Mouse (Mus musculus) heart, embryonic 16.5 days (tissue): ENCODE data around the gene Egflam. TPM values are rescaled to one million over a fixed set of nuclear protein-coding genes. Genes with fewer than 3 reads are reported as not detected.

Experiments
- ATAC-seq: fragments of 200-750 bp; cut with Nextera tagmentation; replicated peaks from 2 replicates; pipeline ENCODE4 v1.8.0; 2017; ENCODE audit warnings: moderate number of reproducible peaks; ENCODE audit not compliant: insufficient read depth, low FRiP score; ENCODE audit errors: extremely low read depth
- H3K27ac ChIP-seq: fragments of 300-500 bp; sonication (generic); 2 replicates; pipeline ENCODE4 v1.5.1; 2014; ENCODE audit warnings: mild to moderate bottlenecking, low read length, control low read depth, moderate library complexity
- H3K27me3 ChIP-seq: fragments of 300-500 bp; sonication (generic); 2 replicates; pipeline ENCODE4 v1.6.1; 2014; ENCODE audit warnings: low read length, mixed read lengths; ENCODE audit not compliant: control insufficient read depth, insufficient read depth
- H3K36me3 ChIP-seq: fragments of 300-500 bp; sonication (generic); 2 replicates; pipeline ENCODE4 v1.6.1; 2014; ENCODE audit not compliant: control insufficient read depth, insufficient read depth
- H3K4me1 ChIP-seq: fragments of 300-500 bp; sonication (generic); 2 replicates; pipeline ENCODE4 v1.6.1; 2014; ENCODE audit warnings: low read length, mixed read lengths; ENCODE audit not compliant: control insufficient read depth, insufficient read depth
- H3K4me2 ChIP-seq: fragments of 300-500 bp; sonication (generic); 2 replicates; pipeline ENCODE4 v1.6.1; 2014; ENCODE audit warnings: low read depth, mild to moderate bottlenecking, control low read depth, low read length
- H3K4me3 ChIP-seq: fragments of 300-500 bp; sonication (generic); 2 replicates; pipeline ENCODE4 v1.5.1; 2014; ENCODE audit warnings: mild to moderate bottlenecking, control low read depth, low read length
- H3K9ac ChIP-seq: fragments of 300-500 bp; sonication (generic); 2 replicates; pipeline ENCODE4 v1.6.1; 2014; ENCODE audit warnings: low read length, control low read depth
- H3K9me3 ChIP-seq: fragments of 300-500 bp; sonication (generic); replicated peaks from 2 replicates; pipeline ENCODE4 v1.6.1; 2016; ENCODE audit warnings: low read length; ENCODE audit not compliant: control insufficient read depth
- WGBS: fragments of 180-500 bp; shearing (Covaris S2); extraction: QIAGEN DNeasy Blood & Tissue Kit; methylation state at CpG from one replicate; pipeline ENCODE4 v1.1.7; 2014; 5-methylcytosine and 5-hydroxymethylcytosine counted together
- polyA plus RNA-seq: library from polyadenylated mRNA; unstranded; fragments of >200 nt; fragmentation: Nextera tagmentation; extraction: Ambion mirVana; gene quantifications from 2 replicates; pipeline ENCODE4 v1.2.1, GENCODE M21; 2015

The Egflam gene
- polyA plus RNA-seq, 1 experiment from 2014 or later = 12.4 TPM

- Histone ChIP-seq H3K4me1 (peaks cover 10% of the 10 kb centered on the region), H3K9ac (no peak overlapping the region), H3K36me3 (peaks cover 38% of the 10 kb centered on the region), H3K4me2 (no peak overlapping the region), H3K27ac (no peak overlapping the region), H3K27me3 (no peaks in the 10 kb centered on the region), H3K4me3 (no peak overlapping the region), H3K9me3 (no peaks in the 10 kb centered on the region)
- WGBS = 74% methylated on average over 6 of the region's 6 CpGs
- ATAC-seq = no peak
Measured at GRCm38 (mm10) chr15:7163851-7164250, 234.3 kb downstream of the Egflam start.

DNA sequence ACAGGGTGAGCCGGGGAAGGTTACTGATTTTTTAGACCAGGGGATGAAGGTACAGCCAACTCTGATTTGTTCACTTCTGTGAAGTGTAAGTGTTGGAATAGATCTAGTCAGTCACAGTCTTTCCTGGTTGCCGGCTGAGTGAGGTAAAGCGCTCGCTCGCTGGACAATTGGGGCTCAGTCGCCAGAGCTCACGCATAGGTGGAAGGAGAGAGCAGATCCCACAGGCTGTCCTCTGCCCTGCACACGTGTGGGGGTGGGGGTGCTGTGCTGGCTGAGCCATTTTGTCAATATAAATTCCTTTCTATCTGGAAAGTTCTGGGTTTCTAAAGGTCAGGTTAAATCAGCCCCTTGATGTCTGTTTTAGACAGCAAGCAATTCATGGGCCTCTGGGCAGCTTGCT, 237.9 kb downstream of the Egflam start:
- Histone ChIP-seq H3K4me2 (no peak overlapping the region), H3K9ac (no peak overlapping the region), H3K4me3 (no peak overlapping the region), H3K4me1 (peaks cover 13% of the 10 kb centered on the region), H3K27me3 (no peaks in the 10 kb centered on the region), H3K9me3 (no peaks in the 10 kb centered on the region), H3K36me3 (peaks cover 39% of the 10 kb centered on the region), H3K27ac (no peak overlapping the region)
- no peak for ATAC-seq
- WGBS = 88% methylated on average over 8 of the region's 8 CpGs

DNA sequence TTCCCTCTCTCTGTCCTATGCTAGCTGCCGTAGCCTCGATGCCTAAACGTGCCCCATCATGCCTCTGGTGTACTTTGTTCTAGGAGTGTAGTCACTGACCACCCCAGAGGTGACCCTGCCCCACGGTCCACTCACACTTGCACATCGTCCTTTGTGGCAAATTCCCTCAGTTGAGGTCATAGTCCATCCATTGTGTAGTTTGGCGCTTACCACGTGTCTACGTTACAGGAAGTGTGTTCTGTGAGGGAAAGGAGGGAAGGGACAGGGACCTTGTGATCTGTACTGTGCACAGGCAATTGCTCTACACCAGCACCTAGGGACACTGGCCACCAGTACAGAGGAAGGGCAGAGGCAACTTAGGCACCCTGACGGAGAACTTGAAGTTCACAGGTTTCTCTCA, 238.3 kb downstream of the Egflam start:
- H3K9me3 ChIP-seq = no peaks in the 10 kb centered on the region
- H3K27me3 ChIP-seq = no peaks in the 10 kb centered on the region
- H3K4me1 ChIP-seq = peaks cover 14% of the 10 kb centered on the region
- no peak overlapping the region for H3K27ac ChIP-seq
- WGBS = 87% methylated on average over 9 of the region's 9 CpGs
- no peak overlapping the region for H3K4me3 ChIP-seq
- no peak overlapping the region for H3K4me2 ChIP-seq
- H3K36me3 ChIP-seq = peaks cover 39% of the 10 kb centered on the region
- ATAC-seq = no peak
- H3K9ac ChIP-seq = no peak overlapping the region

DNA sequence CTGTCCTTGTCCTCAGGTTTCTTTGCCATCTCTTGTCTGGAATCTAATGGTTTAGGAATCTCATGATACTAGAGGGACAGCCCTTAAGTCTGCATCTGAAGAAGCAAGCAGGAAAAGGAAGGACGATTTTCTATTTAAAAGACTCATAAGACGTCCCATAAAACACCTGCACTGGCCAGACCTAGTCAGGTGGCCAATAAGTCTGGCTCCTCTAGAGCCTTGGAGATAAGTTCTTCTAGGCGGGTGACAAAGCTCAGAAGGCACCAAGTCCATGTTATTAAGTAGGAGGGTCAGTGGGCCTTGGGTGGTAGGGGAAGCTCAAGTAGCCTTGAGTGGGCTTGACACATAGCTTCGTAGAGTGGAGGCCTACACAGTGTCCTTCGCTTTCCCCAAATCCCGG, 240.5 kb downstream of the Egflam start:
- H3K27ac ChIP-seq = no peak overlapping the region
- H3K4me1 ChIP-seq = peaks cover 16% of the 10 kb centered on the region
- 88% methylated on average over 6 of the region's 6 CpGs for WGBS
- H3K9me3 ChIP-seq = no peaks in the 10 kb centered on the region
- H3K4me3 ChIP-seq = no peak overlapping the region
- no peak overlapping the region for H3K9ac ChIP-seq
- no peak for ATAC-seq
- H3K27me3 ChIP-seq = no peaks in the 10 kb centered on the region
- no peak overlapping the region for H3K4me2 ChIP-seq
- peaks cover 31% of the 10 kb centered on the region for H3K36me3 ChIP-seq
